Mouse (Mus musculus): Measurements from ENCODE around the gene H2-T22. TPM values are rescaled to one million over a fixed set of nuclear protein-coding genes. Genes with fewer than 3 reads are reported as not detected.
A peak's percentile ranks its signal among the peaks of the same experiment; 100 is the strongest.

The H2-T22 gene
- polyA plus RNA-seq, 1 experiment from 2014 or later: 23.9 TPM

- peak; percentile 91 for DNase-seq (ENCODE audit: low spot score)
- Histone ChIP-seq H3K36me3 (ENCODE audit: insufficient read depth, low read length) (peaks cover 7% of the 10 kb centered on the region; the same call in 1 of the 2 replicates), H3K4me3 (ENCODE audit: low read depth, low read length) (no peak overlapping the region; the same call in 1 of the 2 replicates), H3K9ac (replicated peaks; ENCODE audit: low read depth) (no peak overlapping the region), H3K27ac (ENCODE audit: low read length) (no peak overlapping the region), H3K4me1 (ENCODE audit: insufficient read depth, low read depth, low read length) (no peaks in the 10 kb centered on the region), H3K9me3 (ENCODE audit: low read length) (no peaks in the 10 kb centered on the region), H3K27me3 (replicated peaks; ENCODE audit: insufficient read depth, low read length) (no peaks in the 10 kb centered on the region), H3K4me2 (replicated peaks; ENCODE audit: low read depth, low read length) (peak overlapping the region; percentile 64; the same call in 1 of the 2 replicates)
- peak; percentile 78 for ATAC-seq
- 4% methylated on average over 17 of the region's 17 CpGs for WGBS
- peak; percentile 100 for TF ChIP-seq CTCF (IDR thresholded peaks at IDR 0.05)
- TF ChIP-seq EP300 (IDR thresholded peaks at IDR 0.05): no peak
These were observed 48.9 kb downstream of the H2-T22 start for GRCm38 (mm10) chr17:35993675-35994074.

GRCm38 (mm10) chr17:35991781-35992180 lies 50.8 kb downstream of the H2-T22 start:
- no peaks in the 10 kb centered on the region for H3K4me1 ChIP-seq (ENCODE audit: insufficient read depth, low read depth, low read length)
- TF ChIP-seq CTCF (IDR thresholded peaks at IDR 0.05): no peak
- no peak for TF ChIP-seq EP300 (IDR thresholded peaks at IDR 0.05)
- H3K27ac ChIP-seq (ENCODE audit: low read length): no peak overlapping the region
- H3K27me3 ChIP-seq (replicated peaks; ENCODE audit: insufficient read depth, low read length): no peaks in the 10 kb centered on the region
- 16% methylated on average over 10 of the region's 10 CpGs for WGBS
- no peak overlapping the region for H3K9ac ChIP-seq (replicated peaks; ENCODE audit: low read depth)
- no peak overlapping the region for H3K4me2 ChIP-seq (replicated peaks; ENCODE audit: low read depth, low read length)
- DNase-seq (ENCODE audit: low spot score) (peak; percentile 77), ATAC-seq (peak; percentile 47)
- H3K9me3 ChIP-seq (ENCODE audit: low read length): no peaks in the 10 kb centered on the region
- H3K4me3 ChIP-seq (ENCODE audit: low read depth, low read length): no peak overlapping the region
- peaks cover 20% of the 10 kb centered on the region; the same call in 1 of the 2 replicates for H3K36me3 ChIP-seq (ENCODE audit: insufficient read depth, low read length)

Other genes starting within 250 kb of the H2-T22 start
- 205 and 234 TPM in 2 replicates for gene Ier3, start 221.1 kb downstream of the H2-T22 start, polyA plus RNA-seq (2015; fragmentation: Nextera tagmentation; extraction: Ambion mirVana)
- gene Flot1, start 219.5 kb downstream of the H2-T22 start, polyA plus RNA-seq (2015; fragmentation: Nextera tagmentation; extraction: Ambion mirVana): 106 and 117 TPM in 2 replicates
- 292 and 298 TPM in 2 replicates for gene Tubb5, start 204.4 kb downstream of the H2-T22 start, polyA plus RNA-seq (2015; fragmentation: Nextera tagmentation; extraction: Ambion mirVana)
- 2.8 and 3.1 TPM in 2 replicates for gene Mdc1, start 201.2 kb downstream of the H2-T22 start, polyA plus RNA-seq (2015; fragmentation: Nextera tagmentation; extraction: Ambion mirVana)
- gene Nrm, start 181.4 kb downstream of the H2-T22 start, polyA plus RNA-seq (2015; fragmentation: Nextera tagmentation; extraction: Ambion mirVana): 21.4 and 22.9 TPM in 2 replicates
- gene Ppp1r18, start 177.2 kb downstream of the H2-T22 start, polyA plus RNA-seq (2015; fragmentation: Nextera tagmentation; extraction: Ambion mirVana): 23.4 and 25.4 TPM in 2 replicates
- gene Dhx16, start 162.9 kb downstream of the H2-T22 start, polyA plus RNA-seq (2015; fragmentation: Nextera tagmentation; extraction: Ambion mirVana): 22.3 and 25.8 TPM in 2 replicates
- 15.9 and 18.5 TPM in 2 replicates for gene 2310061I04Rik, start 145.3 kb downstream of the H2-T22 start, polyA plus RNA-seq (2015; fragmentation: Nextera tagmentation; extraction: Ambion mirVana)
- 19.3 and 24.6 TPM in 2 replicates for gene Atat1, start 132.7 kb downstream of the H2-T22 start, polyA plus RNA-seq (2015; fragmentation: Nextera tagmentation; extraction: Ambion mirVana)
- 40.7 and 44.8 TPM in 2 replicates for gene Mrps18b, start 126.4 kb downstream of the H2-T22 start, polyA plus RNA-seq (2015; fragmentation: Nextera tagmentation; extraction: Ambion mirVana)
- 21.4 and 23.5 TPM in 2 replicates for gene Ppp1r10, start 126.3 kb downstream of the H2-T22 start, polyA plus RNA-seq (2015; fragmentation: Nextera tagmentation; extraction: Ambion mirVana)
- 61.2 and 67.8 TPM in 2 replicates for gene Abcf1, start 73.0 kb downstream of the H2-T22 start, polyA plus RNA-seq (2015; fragmentation: Nextera tagmentation; extraction: Ambion mirVana)
- gene Gnl1, start 62.9 kb downstream of the H2-T22 start, polyA plus RNA-seq (2015; fragmentation: Nextera tagmentation; extraction: Ambion mirVana): 29.6 and 32.1 TPM in 2 replicates
- 12.6 and 12.9 TPM in 2 replicates for gene Prr3, start 62.5 kb downstream of the H2-T22 start, polyA plus RNA-seq (2015; fragmentation: Nextera tagmentation; extraction: Ambion mirVana)
- gene H2-T24, start 22.2 kb downstream of the H2-T22 start, polyA plus RNA-seq (2015; fragmentation: Nextera tagmentation; extraction: Ambion mirVana): 2.7 and 3.7 TPM in 2 replicates
- gene H2-T23, start 9.9 kb downstream of the H2-T22 start, polyA plus RNA-seq (2015; fragmentation: Nextera tagmentation; extraction: Ambion mirVana): 50.4 and 53.1 TPM in 2 replicates
- gene Gm6034, start 214 bp upstream of the H2-T22 start, polyA plus RNA-seq (2015; fragmentation: Nextera tagmentation; extraction: Ambion mirVana): not detected in 2 replicates
- not detected in 2 replicates for gene Gm11127, start 15.6 kb upstream of the H2-T22 start, polyA plus RNA-seq (2015; fragmentation: Nextera tagmentation; extraction: Ambion mirVana)
- gene Gm19684, start 78.9 kb upstream of the H2-T22 start, polyA plus RNA-seq (2015; fragmentation: Nextera tagmentation; extraction: Ambion mirVana): not detected in 2 replicates
- gene Gm7030, start 86.7 kb upstream of the H2-T22 start, polyA plus RNA-seq (2015; fragmentation: Nextera tagmentation; extraction: Ambion mirVana): not detected in 2 replicates
- gene Gm8909, start 125.8 kb upstream of the H2-T22 start, polyA plus RNA-seq (2015; fragmentation: Nextera tagmentation; extraction: Ambion mirVana): 6.7 and 9.6 TPM in 2 replicates
- gene H2-T3, start 147.5 kb upstream of the H2-T22 start, polyA plus RNA-seq (2015; fragmentation: Nextera tagmentation; extraction: Ambion mirVana): 0.12 TPM in 2 replicates
- 129 and 146 TPM in 2 replicates for gene Rpp21, start 215.3 kb upstream of the H2-T22 start, polyA plus RNA-seq (2015; fragmentation: Nextera tagmentation; extraction: Ambion mirVana)
- 9.2 and 10.4 TPM in 2 replicates for gene Trim39, start 229.5 kb upstream of the H2-T22 start, polyA plus RNA-seq (2015; fragmentation: Nextera tagmentation; extraction: Ambion mirVana)
- gene H2-M10.2, start 243.7 kb upstream of the H2-T22 start, polyA plus RNA-seq (2015; fragmentation: Nextera tagmentation; extraction: Ambion mirVana): not detected in 2 replicates